ENCODE assay signal across 8 mouse cellular contexts in genomic region chr2:119799181-119799960, GRCm38 (mm10). TPM values are rescaled to one million over a fixed set of nuclear protein-coding genes. Genes with fewer than 3 reads are reported as not detected.
DNase-seq lines count a peak whose midpoint lies in the region; ATAC-seq and TF ChIP-seq lines count a peak whose summit lies in the region.

No protein-coding gene starts in this region.

- under 1% methylated on average over 59 of the region's 89 CpGs for WGBS in intestine, embryonic 16.5 days
- WGBS in lung, embryonic 16.5 days, result 0% methylated on average over 36 of the region's 89 CpGs

- no peaks in the 10 kb centered on the region for H3K36me3 ChIP-seq in intestine, embryonic 16.5 days (ENCODE audit: control insufficient read depth, insufficient read depth, low read length)
- H3K36me3 ChIP-seq in lung, embryonic 16.5 days (ENCODE audit: control insufficient read depth, insufficient read depth, low read length), result no peaks in the 10 kb centered on the region

- intact Hi-C loops in gastrocnemius, adult 2 months (cut with DNase I), result loop anchor here (10.0 kb wide), 1 partner anchor 205 kb away; no protein-coding TSS in a partner anchor

- H3K9me3 ChIP-seq in intestine, embryonic 16.5 days (ENCODE audit: control insufficient read depth, low read length), result no peaks in the 10 kb centered on the region
- H3K9me3 ChIP-seq in lung, embryonic 16.5 days (ENCODE audit: control insufficient read depth, low read length), result no peaks in the 10 kb centered on the region

- no peak for TF ChIP-seq CTCF in gastrocnemius, adult 2 months (IDR thresholded peaks at IDR 0.05)

- H3K27me3 ChIP-seq in intestine, embryonic 16.5 days (replicated peaks; ENCODE audit: control insufficient read depth, insufficient read depth, low read length), result peaks cover 2% of the 10 kb centered on the region; the same call in 1 of the 2 replicates
- H3K27me3 ChIP-seq in lung, embryonic 16.5 days (ENCODE audit: control insufficient read depth, insufficient read depth, low read depth, low read length), result no peaks in the 10 kb centered on the region; the same call in 1 of the 2 replicates

- peak; percentile 83 for ATAC-seq in intestine, embryonic 16.5 days
- peak; percentile 84 for ATAC-seq in lung, embryonic 16.5 days (ENCODE audit: low read depth)
- ATAC-seq in frontal cortex, adult (ENCODE audit: low TSS enrichment), result no peak

- H3K9ac ChIP-seq in intestine, embryonic 16.5 days (ENCODE audit: low read depth, low read length), result peak overlapping the region; percentile 89
- peak overlapping the region; percentile 88 for H3K9ac ChIP-seq in lung, embryonic 16.5 days (ENCODE audit: low read length)

- peak overlapping the region; percentile 100 for H3K4me2 ChIP-seq in intestine, embryonic 16.5 days (ENCODE audit: low read depth, low read length)
- peak overlapping the region; percentile 97 for H3K4me2 ChIP-seq in lung, embryonic 16.5 days (ENCODE audit: low read depth, low read length)

- H3K4me1 ChIP-seq in intestine, embryonic 16.5 days (ENCODE audit: control insufficient read depth, insufficient read depth, low read length), result peaks cover 27% of the 10 kb centered on the region
- H3K4me1 ChIP-seq in lung, embryonic 16.5 days (replicated peaks; ENCODE audit: control insufficient read depth, insufficient read depth, low read length), result peaks cover 29% of the 10 kb centered on the region

- H3K27ac ChIP-seq in gastrocnemius, adult 2 months, result peak overlapping the region; percentile 65
- no peak overlapping the region; the same call in 1 of the 2 replicates for H3K27ac ChIP-seq in intestine, embryonic 16.5 days (ENCODE audit: low read length)
- H3K27ac ChIP-seq in lung, embryonic 16.5 days (ENCODE audit: low read length), result peak overlapping the region; percentile 59

- H3K4me3 ChIP-seq in gastrocnemius, adult 2 months, result peak overlapping the region; percentile 85
- H3K4me3 ChIP-seq in intestine, embryonic 16.5 days (ENCODE audit: low read length), result peak overlapping the region; percentile 86
- peak overlapping the region; percentile 85 for H3K4me3 ChIP-seq in lung, embryonic 16.5 days (ENCODE audit: low read length)

- peak; percentile 52 for DNase-seq in right cerebral cortex, postnatal 14 days
- no peak for DNase-seq in right cerebral cortex, postnatal 36 days (ENCODE audit: low spot score in 2 of 2)
- peak; percentile 68 to 77 for DNase-seq in cerebellum, adult 18-20 months
- DNase-seq in gastrocnemius, adult 2 months, result peak; percentile 70
- peak; percentile 27 for DNase-seq in retina, postnatal 7 days (ENCODE audit: low read depth, low spot score)

RNA-seq across cellular contexts. Expression of gene Tyro3, which starts 1.8 kb away (rescaled TPM):
- under 1 TPM; 0.10 to 0.73 TPM for total RNA-seq in gastrocnemius, adult 2 months (2021)
- 11.4 and 12.9 TPM in 2 replicates for polyA plus RNA-seq in intestine, embryonic 16.5 days (2015; fragmentation: Nextera tagmentation; extraction: Ambion mirVana)
- polyA plus RNA-seq in lung, embryonic 16.5 days (2015; fragmentation: Nextera tagmentation; extraction: Ambion mirVana), result 17.0 and 20.1 TPM in 2 replicates

RNA-seq across cellular contexts. Expression of gene Rpap1, which starts 12.0 kb away (rescaled TPM):
- total RNA-seq in gastrocnemius, adult 2 months (2021), result 10 to 100 TPM; 14.4 to 16.7 TPM
- polyA plus RNA-seq in intestine, embryonic 16.5 days (2015; fragmentation: Nextera tagmentation; extraction: Ambion mirVana), result 22.9 and 23.8 TPM in 2 replicates
- 28.2 and 31.3 TPM in 2 replicates for polyA plus RNA-seq in lung, embryonic 16.5 days (2015; fragmentation: Nextera tagmentation; extraction: Ambion mirVana)

RNA-seq across cellular contexts. Expression of gene Ltk, which starts 39.1 kb away (rescaled TPM):
- not detected for total RNA-seq in gastrocnemius, adult 2 months (2021)
- polyA plus RNA-seq in intestine, embryonic 16.5 days (2015; fragmentation: Nextera tagmentation; extraction: Ambion mirVana), result 0.86 and 1.1 TPM in 2 replicates
- polyA plus RNA-seq in lung, embryonic 16.5 days (2015; fragmentation: Nextera tagmentation; extraction: Ambion mirVana), result 1.3 and 1.5 TPM in 2 replicates

RNA-seq across cellular contexts. Expression of gene Itpka, which starts 57.2 kb away (rescaled TPM):
- not detected for total RNA-seq in gastrocnemius, adult 2 months (2021)
- 7.5 and 7.9 TPM in 2 replicates for polyA plus RNA-seq in intestine, embryonic 16.5 days (2015; fragmentation: Nextera tagmentation; extraction: Ambion mirVana)
- polyA plus RNA-seq in lung, embryonic 16.5 days (2015; fragmentation: Nextera tagmentation; extraction: Ambion mirVana), result 3.0 and 3.6 TPM in 2 replicates

Comparison
In these comparisons a context has a peak if more than half of its experiments do, and no peak if none do; other contexts are left out.
1. DNase-seq: peak in right cerebral cortex, postnatal 14 days (single experiment), cerebellum, adult 18-20 months (2 of 2), gastrocnemius, adult 2 months (single experiment) and retina, postnatal 7 days (single experiment); none in right cerebral cortex, postnatal 36 days (0 of 2).
2. Peak in every context shown above with its lines, with median percentiles within 50 percentile points of each other: H3K4me3 ChIP-seq.